Mouse (Mus musculus) cerebellum, postnatal 4 days (tissue): ENCODE data around the gene Mb.
A peak's percentile ranks its signal among the peaks of the same experiment; 100 is the strongest.

ENCODE experiments used
- DNase-seq, 2 experiments: peaks; one replicate each; pipeline ENCODE4 v3.0.0; 2022; ENCODE audit warnings: low spot score in 2 of 2, mixed read lengths in 1 of 2

Gene Mb

GRCm38 (mm10) chr15:77027675-77028074 is 22.8 kb downstream of the Mb start:
- no peak for DNase-seq

GRCm38 (mm10) chr15:77027117-77027516 is 23.4 kb downstream of the Mb start:
- no peak for DNase-seq

- DNase-seq: no peak
Measured at GRCm38 (mm10) chr15:77025884-77026583, 24.4 kb downstream of the Mb start.

- DNase-seq: no peak
Measured at GRCm38 (mm10) chr15:77022401-77022957, 28.0 kb downstream of the Mb start.

- DNase-seq: no peak
Measured at GRCm38 (mm10) chr15:77021851-77022250, 28.6 kb downstream of the Mb start.

- DNase-seq: no peak
Measured at GRCm38 (mm10) chr15:77021056-77021455, 29.4 kb downstream of the Mb start.

GRCm38 (mm10) chr15:77020136-77020535 is 30.3 kb downstream of the Mb start:
- DNase-seq: no peak

GRCm38 (mm10) chr15:77019533-77019932 is 30.9 kb downstream of the Mb start:
- DNase-seq: no peak

GRCm38 (mm10) chr15:77018740-77019340 is 31.6 kb downstream of the Mb start:
- DNase-seq: no peak

GRCm38 (mm10) chr15:77017897-77018296 is 32.6 kb downstream of the Mb start:
- DNase-seq: no peak

GRCm38 (mm10) chr15:77016509-77016908 is 34.0 kb downstream of the Mb start:
- DNase-seq: no peak

- no peak for DNase-seq
Measured at GRCm38 (mm10) chr15:77014985-77015384, 35.5 kb downstream of the Mb start.

GRCm38 (mm10) chr15:77014431-77014830 is 36.0 kb downstream of the Mb start:
- no peak for DNase-seq

GRCm38 (mm10) chr15:77013753-77014241 is 36.7 kb downstream of the Mb start:
- DNase-seq: peak in 1 of 2 experiments; percentile 27

- DNase-seq: no peak
Measured at GRCm38 (mm10) chr15:77008851-77009250, 41.6 kb downstream of the Mb start.

- peak in 1 of 2 experiments; percentile 42 for DNase-seq
Measured at GRCm38 (mm10) chr15:77003868-77004215, 46.6 kb downstream of the Mb start.

- DNase-seq: no peak
Measured at GRCm38 (mm10) chr15:77003173-77003867, 47.1 kb downstream of the Mb start.

GRCm38 (mm10) chr15:76998878-76999588 is 51.4 kb downstream of the Mb start:
- no peak for DNase-seq

GRCm38 (mm10) chr15:76998048-76998447 is 52.4 kb downstream of the Mb start:
- no peak for DNase-seq

- no peak for DNase-seq
Measured at GRCm38 (mm10) chr15:76994413-76994812, 56.1 kb downstream of the Mb start.

- DNase-seq: peak in 1 of 2 experiments; percentile 35
Measured at GRCm38 (mm10) chr15:76987542-76988094, 62.9 kb downstream of the Mb start.

GRCm38 (mm10) chr15:76987137-76987536 is 63.3 kb downstream of the Mb start:
- no peak for DNase-seq
